Mouse (Mus musculus): ENCODE measurements around the gene Rexo5. TPM values are rescaled to one million over a fixed set of nuclear protein-coding genes. Genes with fewer than 3 reads are reported as not detected.

The Rexo5 gene
- polyA plus RNA-seq (2014; fragmentation: Illumina TruSeq; extraction: RNeasy Lipid Tissue Mini Kit (QIAGEN cat#74804); ENCODE audit: low read depth, low replicate concordance) = 27.8 TPM

GRCm38 (mm10) chr7:119793586-119794250 lies at the start of gene Rexo5, which contains the start of gene Eri2:
Rexo5 (plus strand) TSS chr7:119794006.
Eri2 (minus strand) TSS chr7:119794058.

GRCm38 (mm10) chr7:119760527-119760951 lies 33.3 kb upstream of the Rexo5 start, which contains the start of gene Acsm3:
Acsm3 (plus strand) TSS chr7:119760923.

GRCm38 (mm10) chr7:119895639-119896512 lies 102.1 kb downstream of the Rexo5 start, which contains the start of the genes Lyrm1 and Dcun1d3:
Lyrm1 (plus strand) TSS chr7:119895861.
Dcun1d3 (minus strand) TSS chr7:119896298.

Other genes starting within 250 kb of the Rexo5 start
- gene Acsm2, start 239.7 kb upstream of the Rexo5 start, polyA plus RNA-seq (2014; fragmentation: Illumina TruSeq; extraction: RNeasy Lipid Tissue Mini Kit (QIAGEN cat#74804); ENCODE audit: low read depth, low replicate concordance) = not detected
- not detected for gene Acsm1, start 187.0 kb upstream of the Rexo5 start, polyA plus RNA-seq (2014; fragmentation: Illumina TruSeq; extraction: RNeasy Lipid Tissue Mini Kit (QIAGEN cat#74804); ENCODE audit: low read depth, low replicate concordance)
- not detected for gene Acsm4, start 104.0 kb upstream of the Rexo5 start, polyA plus RNA-seq (2014; fragmentation: Illumina TruSeq; extraction: RNeasy Lipid Tissue Mini Kit (QIAGEN cat#74804); ENCODE audit: low read depth, low replicate concordance)
- 43.9 TPM for gene Thumpd1, start 73.2 kb upstream of the Rexo5 start, polyA plus RNA-seq (2014; fragmentation: Illumina TruSeq; extraction: RNeasy Lipid Tissue Mini Kit (QIAGEN cat#74804); ENCODE audit: low read depth, low replicate concordance)
- 591 TPM for gene Acsm3, start 33.1 kb upstream of the Rexo5 start, polyA plus RNA-seq (2014; fragmentation: Illumina TruSeq; extraction: RNeasy Lipid Tissue Mini Kit (QIAGEN cat#74804); ENCODE audit: low read depth, low replicate concordance)
- 19.6 TPM for gene Eri2, start 52 bp downstream of the Rexo5 start, polyA plus RNA-seq (2014; fragmentation: Illumina TruSeq; extraction: RNeasy Lipid Tissue Mini Kit (QIAGEN cat#74804); ENCODE audit: low read depth, low replicate concordance)
- 11.9 TPM for gene Lyrm1, start 101.9 kb downstream of the Rexo5 start, polyA plus RNA-seq (2014; fragmentation: Illumina TruSeq; extraction: RNeasy Lipid Tissue Mini Kit (QIAGEN cat#74804); ENCODE audit: low read depth, low replicate concordance)
- gene Dcun1d3, start 102.3 kb downstream of the Rexo5 start, polyA plus RNA-seq (2014; fragmentation: Illumina TruSeq; extraction: RNeasy Lipid Tissue Mini Kit (QIAGEN cat#74804); ENCODE audit: low read depth, low replicate concordance) = 15.0 TPM